Mouse (Mus musculus) brain, embryonic 14.5 days (tissue): ENCODE measurements around the gene Hoxc8.

ENCODE experiments used
- CTCF ChIP-seq: fragments of 200-500 bp; IDR thresholded peaks from 2 replicates; pipeline ENCODE4 v1.5.1; 2012; ENCODE audit warnings: inconsistent platforms, mild to moderate bottlenecking, moderate library complexity, borderline replicate concordance; ENCODE audit not compliant: insufficient read depth, insufficient read length; ENCODE audit errors: extremely low read depth
- POLR2A ChIP-seq: fragments of 200-500 bp; IDR thresholded peaks from 2 replicates; pipeline ENCODE4 v1.6.1; 2012; ENCODE audit warnings: mild to moderate bottlenecking, inconsistent platforms, borderline replicate concordance; ENCODE audit not compliant: poor library complexity, insufficient read depth, insufficient read length, severe bottlenecking; ENCODE audit errors: extremely low read depth

DNA sequence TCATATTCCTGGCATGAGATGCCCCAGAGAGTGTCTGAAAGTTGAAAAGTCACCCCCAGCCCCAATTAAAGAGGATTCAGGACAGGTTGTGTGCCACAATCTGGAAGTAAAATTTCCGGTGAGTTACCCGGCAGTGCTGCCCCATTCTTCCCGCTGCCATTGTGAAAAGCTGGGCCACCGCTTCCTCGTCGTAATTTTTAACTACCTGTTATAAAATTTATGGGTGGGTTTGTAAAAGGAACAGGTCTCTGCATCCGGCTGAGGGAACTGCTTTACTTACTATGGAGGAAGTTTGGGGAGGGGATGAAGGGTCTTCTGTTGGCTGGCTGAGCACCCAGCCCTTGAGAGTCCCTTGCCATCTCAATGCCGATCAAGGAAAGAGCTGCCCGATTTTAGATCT, 6.1 kb downstream of the Hoxc8 start:
- TF ChIP-seq POLR2A, result no peak
- TF ChIP-seq CTCF, result no peak
